Mouse (Mus musculus) splenic B cell, adult 2 months (primary cell): ENCODE results near the gene Hist1h1t.
A peak's percentile ranks its signal among the peaks of the same experiment; 100 is the strongest.
"Not testable (repeated sequence)": the region's sequence is repeated elsewhere in the genome, so short reads cannot be mapped to it uniquely, and the experiment has no call there.

Experiments used
- DNase-seq: peaks from one replicate; pipeline ENCODE4 v3.0.0-alpha.2; 2011; ENCODE audit warnings: low read depth, low spot score
- H3K27me3 ChIP-seq: 2 replicates; pipeline ENCODE4 v1.6.1; 2012; ENCODE audit warnings: mild to moderate bottlenecking, low read length, moderate library complexity, mixed read lengths; ENCODE audit not compliant: control insufficient read depth, poor library complexity, insufficient read depth, severe bottlenecking
- H3K36me3 ChIP-seq: 2 replicates; pipeline ENCODE4 v1.6.1; 2012; ENCODE audit warnings: mild to moderate bottlenecking, low read length, moderate library complexity, mixed read lengths; ENCODE audit not compliant: control insufficient read depth, poor library complexity, insufficient read depth, severe bottlenecking

Hist1h1t gene

GRCm38 (mm10) chr13:23695514-23695913, at the start of gene Hist1h1t:
Gene Hist1h1t (plus strand): TSS chr13:23695814.
- H3K36me3 ChIP-seq: no peaks in the 10 kb centered on the region
- DNase-seq: no peak
- H3K27me3 ChIP-seq: no peaks in the 10 kb centered on the region

- Histone ChIP-seq H3K36me3 (no peaks in the 10 kb centered on the region), H3K27me3 (no peaks in the 10 kb centered on the region)
- no peak for DNase-seq
Measured at GRCm38 (mm10) chr13:23659636-23660366, 35.8 kb upstream of the Hist1h1t start.

GRCm38 (mm10) chr13:23662536-23662935, 33.1 kb upstream of the Hist1h1t start:
- no peak for DNase-seq
- Histone ChIP-seq H3K27me3 (no peaks in the 10 kb centered on the region), H3K36me3 (no peaks in the 10 kb centered on the region)

GRCm38 (mm10) chr13:23681990-23682582, 13.5 kb upstream of the Hist1h1t start:
- no peaks in the 10 kb centered on the region for H3K27me3 ChIP-seq
- H3K36me3 ChIP-seq: no peaks in the 10 kb centered on the region
- DNase-seq: no peak

GRCm38 (mm10) chr13:23682623-23682946, 13.0 kb upstream of the Hist1h1t start:
- H3K36me3 ChIP-seq: no peaks in the 10 kb centered on the region
- no peak for DNase-seq
- no peaks in the 10 kb centered on the region for H3K27me3 ChIP-seq

GRCm38 (mm10) chr13:23682947-23683754, 12.5 kb upstream of the Hist1h1t start:
- H3K27me3 ChIP-seq, H3K36me3 ChIP-seq: not testable (repeated sequence)
- peak; percentile 47 for DNase-seq

GRCm38 (mm10) chr13:23683755-23684281, 11.8 kb upstream of the Hist1h1t start, which contains the start of the genes Hist1h2ac and Hist1h2bc:
Gene Hist1h2ac (minus strand): TSS chr13:23683948.
Gene Hist1h2bc (plus strand): TSS chr13:23684199.
- no peaks in the 10 kb centered on the region for H3K27me3 ChIP-seq
- DNase-seq: peak; percentile 98

GRCm38 (mm10) chr13:23684295-23684945, 11.2 kb upstream of the Hist1h1t start:
- H3K36me3 ChIP-seq, H3K27me3 ChIP-seq: not testable (repeated sequence)
- DNase-seq: peak; percentile 88

More at GRCm38 (mm10) chr13:23683755-23684281, 11.8 kb upstream of the Hist1h1t start, which contains the start of the genes Hist1h2ac and Hist1h2bc:
- H3K36me3 ChIP-seq: no peaks in the 10 kb centered on the region

- Histone ChIP-seq H3K36me3 (no peaks in the 10 kb centered on the region), H3K27me3 (no peaks in the 10 kb centered on the region)
- peak; percentile 72 for DNase-seq
Measured at GRCm38 (mm10) chr13:23685121-23685861, 10.3 kb upstream of the Hist1h1t start.

- no peak for DNase-seq
- H3K36me3 ChIP-seq: no peaks in the 10 kb centered on the region
- no peaks in the 10 kb centered on the region for H3K27me3 ChIP-seq
Measured at GRCm38 (mm10) chr13:23685966-23686365, 9.6 kb upstream of the Hist1h1t start.

- H3K36me3 ChIP-seq: no peaks in the 10 kb centered on the region
Measured at GRCm38 (mm10) chr13:23687181-23687580, 8.4 kb upstream of the Hist1h1t start.

GRCm38 (mm10) chr13:23687907-23688306, 7.7 kb upstream of the Hist1h1t start:
- DNase-seq: no peak
- H3K27me3 ChIP-seq: no peaks in the 10 kb centered on the region

More at GRCm38 (mm10) chr13:23687181-23687580, 8.4 kb upstream of the Hist1h1t start:
- no peaks in the 10 kb centered on the region for H3K27me3 ChIP-seq
- DNase-seq: no peak

GRCm38 (mm10) chr13:23688956-23689355, 6.7 kb upstream of the Hist1h1t start:
- no peaks in the 10 kb centered on the region for H3K36me3 ChIP-seq
- DNase-seq: peak; percentile 67
- H3K27me3 ChIP-seq: no peaks in the 10 kb centered on the region

More at GRCm38 (mm10) chr13:23687907-23688306, 7.7 kb upstream of the Hist1h1t start:
- H3K36me3 ChIP-seq: no peaks in the 10 kb centered on the region

- no peaks in the 10 kb centered on the region for H3K36me3 ChIP-seq
- no peak for DNase-seq
Measured at GRCm38 (mm10) chr13:23689459-23689858, 6.2 kb upstream of the Hist1h1t start.

More at GRCm38 (mm10) chr13:23689459-23689858, 6.2 kb upstream of the Hist1h1t start:
- H3K27me3 ChIP-seq: no peaks in the 10 kb centered on the region
